ENCODE assay signal across 38 mouse cellular contexts in genomic region chr13:41325346-41325745, GRCm38 (mm10). TPM values are rescaled to one million over a fixed set of nuclear protein-coding genes. Genes with fewer than 3 reads are reported as not detected.
"Had no signal": no experiment of that assay in that cellular context is flagged by ENCODE, and none has a peak within 500 bp of the region (broad histone marks: within the 10 kb centered on the region; RNA-seq: fewer than 3 reads in every experiment).

No protein-coding gene starts in this region.

- H3K27me3 ChIP-seq: embryonic facial prominence, embryonic 12.5 days; embryonic facial prominence, embryonic 13.5 days; embryonic facial prominence, embryonic 15.5 days; forebrain, embryonic 12.5 days; forebrain, embryonic 13.5 days had no signal

- H3K4me1 ChIP-seq: embryonic facial prominence, embryonic 12.5 days; embryonic facial prominence, embryonic 15.5 days had no signal

- H3K27ac ChIP-seq: embryonic facial prominence, embryonic 10.5 days; embryonic facial prominence, embryonic 12.5 days; embryonic facial prominence, embryonic 13.5 days; embryonic facial prominence, embryonic 15.5 days; forebrain, embryonic 10.5 days; forebrain, embryonic 12.5 days; forebrain, embryonic 13.5 days; gastrocnemius, adult 2 months; heart, adult 2 months had no signal

- ATAC-seq: forebrain, embryonic 13.5 days; forebrain, embryonic 14.5 days; forebrain, embryonic 16.5 days had no signal

- H3K9me3 ChIP-seq: embryonic facial prominence, embryonic 10.5 days; embryonic facial prominence, embryonic 12.5 days; embryonic facial prominence, embryonic 13.5 days; embryonic facial prominence, embryonic 15.5 days; forebrain, embryonic 10.5 days; forebrain, embryonic 12.5 days; forebrain, embryonic 13.5 days had no signal

- H3K9ac ChIP-seq: embryonic facial prominence, embryonic 12.5 days; embryonic facial prominence, embryonic 13.5 days; embryonic facial prominence, embryonic 15.5 days; forebrain, embryonic 12.5 days; forebrain, embryonic 13.5 days had no signal

- H3K36me3 ChIP-seq: embryonic facial prominence, embryonic 12.5 days had no signal

- H3K4me2 ChIP-seq: embryonic facial prominence, embryonic 12.5 days; embryonic facial prominence, embryonic 13.5 days; embryonic facial prominence, embryonic 15.5 days; forebrain, embryonic 12.5 days; forebrain, embryonic 13.5 days had no signal

- DNase-seq: cerebellum, adult 2 months; cerebellum, adult 8-10 months; cerebellum, adult 9-10 months; cerebellum, adult 9-11 months; cerebellum, postnatal 10 days; cerebellum, postnatal 14 days; cerebellum, postnatal 25 days; cerebellum, postnatal 36 days; embryo, embryonic 11 days; gastrocnemius, adult 2 months; gastrocnemius, postnatal 10 days; gastrocnemius, postnatal 14 days; gastrocnemius, postnatal 25 days; gastrocnemius, postnatal 36 days; heart, adult 18-20 months; heart, adult 2 months had no signal

- H3K4me3 ChIP-seq: embryonic facial prominence, embryonic 10.5 days; embryonic facial prominence, embryonic 12.5 days; embryonic facial prominence, embryonic 13.5 days; embryonic facial prominence, embryonic 15.5 days; erythroblast, embryonic 14.5 days; forebrain, embryonic 10.5 days; forebrain, embryonic 12.5 days; forebrain, embryonic 13.5 days; gastrocnemius, adult 2 months; heart, adult 2 months had no signal

RNA-seq across cellular contexts. Expression of gene Gm17364, which starts 51.6 kb away (rescaled TPM):
- total RNA-seq: common myeloid progenitor, adult 5-6 weeks; gastrocnemius, adult 18-20 months; gastrocnemius, adult 2 months; gastrocnemius, adult 8-10 months; gastrocnemius, postnatal 10 days; gastrocnemius, postnatal 14 days; gastrocnemius, postnatal 25 days; gastrocnemius, postnatal 36 days; gastrocnemius, postnatal 4 days; granulocyte monocyte progenitor cell, adult 5-6 weeks; heart, adult 18-20 months; heart, adult 2 months; heart, adult 8-10 months had no signal
- polyA plus RNA-seq: cerebellum, adult 2 months; cortical plate, adult 2 months; embryonic facial prominence, embryonic 10.5 days; embryonic facial prominence, embryonic 11.5 days; embryonic facial prominence, embryonic 12.5 days; embryonic facial prominence, embryonic 13.5 days; embryonic facial prominence, embryonic 14.5 days; embryonic facial prominence, embryonic 15.5 days; erythroblast, embryonic 14.5 days; forebrain, embryonic 10.5 days; forebrain, embryonic 11.5 days; forebrain, embryonic 12.5 days; forebrain, embryonic 13.5 days; forebrain, embryonic 14.5 days; forebrain, embryonic 16.5 days; frontal cortex, adult 2 months; gonadal fat pad, adult 2 months; heart, adult 2 months had no signal
